Mouse (Mus musculus): ENCODE measurements around the gene Dph7. TPM values are rescaled to one million over a fixed set of nuclear protein-coding genes. Genes with fewer than 3 reads are reported as not detected.

Gene Dph7
- total and polyA plus RNA-seq, 2 experiments from 2014 or later, result 37.1 to 37.2 TPM

DNA sequence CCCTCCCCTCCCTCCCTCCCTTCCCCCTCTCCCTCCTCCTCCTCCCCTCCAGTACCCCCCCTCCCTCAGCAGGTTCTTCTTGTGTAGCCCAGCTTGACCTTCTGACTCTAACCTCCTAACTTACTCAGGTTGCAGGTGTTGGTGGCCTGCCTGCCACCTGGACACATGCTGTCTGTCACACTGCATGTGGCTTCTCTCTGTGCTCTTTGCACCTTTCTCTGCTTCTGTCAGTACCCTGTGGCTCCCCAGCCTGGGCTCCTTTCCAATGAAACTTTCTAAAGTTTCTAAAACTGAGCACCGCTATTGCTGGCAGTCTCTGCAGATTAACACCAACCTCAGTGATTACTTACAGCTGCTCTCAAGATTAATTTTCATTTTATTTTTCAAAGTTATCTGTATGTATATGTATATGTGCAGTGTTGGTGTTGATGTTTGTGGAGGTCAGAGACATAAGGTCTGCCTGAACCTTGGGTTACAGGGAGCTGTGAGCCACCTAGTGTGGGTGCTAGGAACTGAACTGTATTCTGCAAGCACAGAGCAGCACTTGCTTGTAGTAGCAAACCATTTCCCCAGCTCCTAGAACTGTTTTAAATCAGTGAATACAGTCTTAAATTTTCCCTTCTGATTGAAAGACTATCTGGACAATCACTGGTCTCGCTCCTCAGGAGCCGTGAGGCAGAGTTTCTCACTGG, 38.5 kb downstream of the Dph7 start:
- H3K9ac ChIP-seq (replicated peaks; ENCODE audit: low read length, poor library complexity, severe bottlenecking), result no peak overlapping the region
- TF ChIP-seq CTCF (IDR thresholded peaks at IDR 0.05), result peak; percentile 68
- H3K4me1 ChIP-seq (ENCODE audit: insufficient read depth, low read length), result no peaks in the 10 kb centered on the region
- DNase-seq (ENCODE audit: low spot score) (peak; percentile 20), ATAC-seq (ENCODE audit: low FRiP score) (no peak)
- no peaks in the 10 kb centered on the region for H3K9me3 ChIP-seq (ENCODE audit: low read length)
- no peak overlapping the region for H3K4me3 ChIP-seq (ENCODE audit: low read depth, low read length)
- no peaks in the 10 kb centered on the region for H3K36me3 ChIP-seq (ENCODE audit: insufficient read depth, low read length)
- H3K27ac ChIP-seq (ENCODE audit: low read depth, low read length), result no peak overlapping the region
- WGBS, result 64% methylated on average over 3 of the region's 3 CpGs
- H3K27me3 ChIP-seq (ENCODE audit: insufficient read depth, low read length), result no peaks in the 10 kb centered on the region
- no peak overlapping the region for H3K4me2 ChIP-seq (ENCODE audit: low read depth, low read length, poor library complexity, severe bottlenecking)

DNA sequence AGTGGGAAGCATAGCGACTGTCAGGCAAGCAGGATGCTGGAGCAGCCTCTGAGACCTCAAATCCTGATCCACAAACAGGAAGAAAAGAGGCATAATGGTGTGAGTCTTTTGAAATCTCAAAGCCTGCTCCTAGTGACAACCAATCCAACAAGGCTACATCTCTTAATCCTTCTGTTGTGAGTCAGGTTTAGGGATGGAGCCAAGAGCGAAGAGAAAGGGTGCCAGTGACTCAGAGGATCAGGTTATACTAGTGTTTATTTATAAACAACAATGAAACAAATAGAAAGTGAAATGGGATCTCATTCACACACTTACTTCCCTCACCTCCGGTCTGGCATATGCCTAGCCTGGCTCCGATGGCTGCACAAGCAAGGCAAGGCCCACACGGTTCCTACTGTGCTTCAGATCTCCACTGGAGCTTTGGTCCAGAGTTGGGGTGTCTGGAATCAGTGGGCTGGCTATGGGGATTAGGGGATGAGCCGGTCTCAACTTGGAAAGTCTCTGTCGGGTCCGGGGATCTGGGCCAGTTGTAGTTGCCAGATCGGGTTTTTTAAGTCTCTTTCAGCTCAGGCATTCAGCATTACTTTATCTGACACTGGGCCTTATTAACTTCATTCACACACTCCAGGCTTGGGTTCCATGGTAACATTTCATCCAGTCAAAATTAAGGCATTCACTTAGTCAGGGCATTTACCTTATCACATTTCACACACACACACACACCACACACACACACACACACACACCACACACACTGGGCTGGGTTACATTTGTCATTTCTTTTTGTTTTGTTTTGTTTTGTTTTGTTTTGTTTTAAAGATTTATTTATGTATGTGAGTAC, 42.0 kb downstream of the Dph7 start:
- Histone ChIP-seq H3K4me2 (ENCODE audit: low read depth, low read length, poor library complexity, severe bottlenecking) (no peak overlapping the region), H3K36me3 (ENCODE audit: insufficient read depth, low read length) (no peaks in the 10 kb centered on the region), H3K4me3 (ENCODE audit: low read depth, low read length) (no peak overlapping the region), H3K4me1 (ENCODE audit: insufficient read depth, low read length) (no peaks in the 10 kb centered on the region), H3K9ac (replicated peaks; ENCODE audit: low read length, poor library complexity, severe bottlenecking) (no peak overlapping the region), H3K27ac (ENCODE audit: low read depth, low read length) (no peak overlapping the region), H3K9me3 (ENCODE audit: low read length) (no peaks in the 10 kb centered on the region), H3K27me3 (ENCODE audit: insufficient read depth, low read length) (no peaks in the 10 kb centered on the region)
- DNase-seq (ENCODE audit: low spot score) (peak; percentile 21), ATAC-seq (ENCODE audit: low FRiP score) (0 out of 2 replicates have a peak, but pooled peaks have one; percentile 47)
- WGBS, result 29% methylated on average over 9 of the region's 9 CpGs
- no peak for TF ChIP-seq CTCF (IDR thresholded peaks at IDR 0.05)

DNA sequence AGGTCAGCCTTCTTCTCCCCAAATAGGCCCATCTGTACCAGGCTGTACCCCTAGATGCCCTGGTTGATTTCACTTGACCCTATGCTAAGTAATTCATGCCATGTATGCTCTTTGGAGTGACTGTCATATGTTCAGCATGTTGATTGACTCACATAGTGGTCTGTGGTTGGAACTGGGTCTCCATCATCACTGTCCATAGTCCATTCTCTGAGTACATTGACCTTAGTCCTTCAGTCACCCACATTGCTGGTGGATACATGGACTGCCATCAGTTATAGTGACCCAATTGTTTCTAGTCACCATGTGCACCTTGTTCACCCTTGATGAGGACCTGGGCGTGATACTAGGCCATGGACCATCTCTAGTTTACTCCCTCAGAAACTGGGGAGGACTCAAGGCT, 44.6 kb downstream of the Dph7 start:
- WGBS, result 94% methylated on average over 1 of the region's 1 CpGs
- Histone ChIP-seq H3K4me1 (ENCODE audit: insufficient read depth, low read length) (no peaks in the 10 kb centered on the region), H3K9me3 (ENCODE audit: low read length) (no peaks in the 10 kb centered on the region), H3K27ac (ENCODE audit: low read depth, low read length) (no peak overlapping the region), H3K36me3 (ENCODE audit: insufficient read depth, low read length) (no peaks in the 10 kb centered on the region), H3K27me3 (ENCODE audit: insufficient read depth, low read length) (no peaks in the 10 kb centered on the region), H3K9ac (replicated peaks; ENCODE audit: low read length, poor library complexity, severe bottlenecking) (no peak overlapping the region), H3K4me3 (ENCODE audit: low read depth, low read length) (no peak overlapping the region), H3K4me2 (ENCODE audit: low read depth, low read length, poor library complexity, severe bottlenecking) (no peak overlapping the region)
- TF ChIP-seq CTCF (IDR thresholded peaks at IDR 0.05), result no peak
- DNase-seq (ENCODE audit: low spot score) (no peak), ATAC-seq (ENCODE audit: low FRiP score) (no peak)

DNA sequence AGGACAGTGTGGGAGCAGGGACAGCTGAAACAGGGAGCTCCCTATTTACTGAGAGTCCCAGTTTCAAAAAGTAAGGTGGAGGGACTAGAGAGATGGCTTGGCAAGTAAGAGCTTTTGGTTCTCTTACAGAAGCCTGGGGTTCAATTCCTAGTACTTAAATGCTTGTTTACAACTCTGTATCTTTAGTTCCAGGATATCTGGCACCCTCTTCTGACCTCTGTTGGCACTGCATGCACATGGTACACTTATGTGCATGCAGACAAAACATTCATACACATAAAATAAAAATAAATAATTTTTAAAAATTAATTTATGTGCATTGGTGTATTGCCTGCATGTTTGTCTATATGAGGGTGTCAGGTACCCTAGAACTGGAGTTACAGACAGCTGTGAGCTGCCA, 46.0 kb downstream of the Dph7 start:
- H3K4me1 ChIP-seq (ENCODE audit: insufficient read depth, low read length), result no peaks in the 10 kb centered on the region
- no peaks in the 10 kb centered on the region for H3K27me3 ChIP-seq (ENCODE audit: insufficient read depth, low read length)
- H3K4me3 ChIP-seq (ENCODE audit: low read depth, low read length), result no peak overlapping the region
- ATAC-seq (ENCODE audit: low FRiP score), result no peak
- H3K36me3 ChIP-seq (ENCODE audit: insufficient read depth, low read length), result no peaks in the 10 kb centered on the region
- H3K9me3 ChIP-seq (ENCODE audit: low read length), result no peaks in the 10 kb centered on the region
- H3K27ac ChIP-seq (ENCODE audit: low read depth, low read length), result no peak overlapping the region
- DNase-seq (ENCODE audit: low spot score), result no peak
- no peak for TF ChIP-seq CTCF (IDR thresholded peaks at IDR 0.05)
- H3K4me2 ChIP-seq (ENCODE audit: low read depth, low read length, poor library complexity, severe bottlenecking), result no peak overlapping the region
- no peak overlapping the region for H3K9ac ChIP-seq (replicated peaks; ENCODE audit: low read length, poor library complexity, severe bottlenecking)

Small RNA genes lying within 50 kb of the gene (microRNA-seq; reads per million reads assigned to microRNA genes)
- not detected for gene Gm22875 (ENCODE audit: borderline number of aligned reads)

Other genes starting within 250 kb of the Dph7 start
- gene Cacna1b, start 199.2 kb upstream of the Dph7 start, total RNA-seq (2014; rRNA removed), result 97.6 and 108 TPM in 2 replicates
- 9.2 and 13.3 TPM in 2 replicates for gene Cacna1b, start 199.2 kb upstream of the Dph7 start, polyA plus RNA-seq (2015; fragmentation: Nextera tagmentation; extraction: Ambion mirVana)
- gene Ehmt1, start 42.8 kb upstream of the Dph7 start, total RNA-seq (2014; rRNA removed), result 67.8 and 71.0 TPM in 2 replicates
- gene Ehmt1, start 42.8 kb upstream of the Dph7 start, polyA plus RNA-seq (2015; fragmentation: Nextera tagmentation; extraction: Ambion mirVana), result 55.3 and 63.3 TPM in 2 replicates
- 55.7 and 62.3 TPM in 2 replicates for gene Arrdc1, start 27.1 kb upstream of the Dph7 start, total RNA-seq (2014; rRNA removed)
- gene Arrdc1, start 27.1 kb upstream of the Dph7 start, polyA plus RNA-seq (2015; fragmentation: Nextera tagmentation; extraction: Ambion mirVana), result 44.7 and 46.9 TPM in 2 replicates
- gene Zmynd19, start 12.6 kb upstream of the Dph7 start, total RNA-seq (2014; rRNA removed), result 33.7 and 36.4 TPM in 2 replicates
- 21.4 TPM in 2 replicates for gene Zmynd19, start 12.6 kb upstream of the Dph7 start, polyA plus RNA-seq (2015; fragmentation: Nextera tagmentation; extraction: Ambion mirVana)
- 62.6 and 68.1 TPM in 2 replicates for gene Mrpl41, start 12.7 kb downstream of the Dph7 start, total RNA-seq (2014; rRNA removed)
- 183 and 197 TPM in 2 replicates for gene Mrpl41, start 12.7 kb downstream of the Dph7 start, polyA plus RNA-seq (2015; fragmentation: Nextera tagmentation; extraction: Ambion mirVana)
- 3.6 and 6.3 TPM in 2 replicates for gene Pnpla7, start 13.6 kb downstream of the Dph7 start, total RNA-seq (2014; rRNA removed)
- gene Pnpla7, start 13.6 kb downstream of the Dph7 start, polyA plus RNA-seq (2015; fragmentation: Nextera tagmentation; extraction: Ambion mirVana), result 3.1 and 3.2 TPM in 2 replicates
- gene Nsmf, start 92.0 kb downstream of the Dph7 start, total RNA-seq (2014; rRNA removed), result 266 and 278 TPM in 2 replicates
- 182 and 187 TPM in 2 replicates for gene Nsmf, start 92.0 kb downstream of the Dph7 start, polyA plus RNA-seq (2015; fragmentation: Nextera tagmentation; extraction: Ambion mirVana)
- not detected in 2 replicates for gene Entpd8, start 117.9 kb downstream of the Dph7 start, total RNA-seq (2014; rRNA removed)
- not detected in 2 replicates for gene Entpd8, start 117.9 kb downstream of the Dph7 start, polyA plus RNA-seq (2015; fragmentation: Nextera tagmentation; extraction: Ambion mirVana)
- not detected in 2 replicates for gene Noxa1, start 132.7 kb downstream of the Dph7 start, total RNA-seq (2014; rRNA removed)
- not detected in 2 replicates for gene Noxa1, start 132.7 kb downstream of the Dph7 start, polyA plus RNA-seq (2015; fragmentation: Nextera tagmentation; extraction: Ambion mirVana)
- 49.2 and 49.9 TPM in 2 replicates for gene Nrarp, start 218.4 kb downstream of the Dph7 start, total RNA-seq (2014; rRNA removed)
- gene Nrarp, start 218.4 kb downstream of the Dph7 start, polyA plus RNA-seq (2015; fragmentation: Nextera tagmentation; extraction: Ambion mirVana), result 16.1 and 16.5 TPM in 2 replicates
- gene Tor4a, start 234.5 kb downstream of the Dph7 start, total RNA-seq (2014; rRNA removed), result 1.7 and 3.5 TPM in 2 replicates
- gene Tor4a, start 234.5 kb downstream of the Dph7 start, polyA plus RNA-seq (2015; fragmentation: Nextera tagmentation; extraction: Ambion mirVana), result 0.98 and 1.3 TPM in 2 replicates
- 87.0 and 101 TPM in 2 replicates for gene Nelfb, start 249.1 kb downstream of the Dph7 start, total RNA-seq (2014; rRNA removed)
- 90.4 TPM in 2 replicates for gene Nelfb, start 249.1 kb downstream of the Dph7 start, polyA plus RNA-seq (2015; fragmentation: Nextera tagmentation; extraction: Ambion mirVana)